Mouse (Mus musculus): Measurements from ENCODE around the gene Lrmda. TPM values are rescaled to one million over a fixed set of nuclear protein-coding genes. Genes with fewer than 3 reads are reported as not detected.

The Lrmda gene
- total RNA-seq, 2 experiments from 2014 or later, result 0.81 TPM; not detected in 1

DNA sequence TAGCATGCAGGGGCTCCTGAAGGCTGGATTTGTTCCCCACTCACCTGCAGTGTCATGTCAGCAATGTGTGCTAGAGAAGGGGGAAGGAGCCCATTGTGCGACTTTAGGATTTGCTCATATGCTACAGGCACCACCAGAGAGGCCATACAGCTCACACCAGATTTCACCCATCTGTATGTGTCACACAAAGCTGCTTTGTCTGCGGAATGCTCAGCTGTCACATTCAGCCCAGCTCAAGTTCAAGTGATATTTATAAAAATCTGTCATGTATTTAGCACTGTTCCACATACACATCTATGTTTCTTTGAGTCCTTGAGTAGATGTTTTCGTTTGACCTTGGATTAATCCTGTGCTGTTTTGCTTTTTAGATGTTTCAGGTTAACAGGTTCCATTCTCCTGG is 899.0 kb downstream of the Lrmda start:
- intact Hi-C loops (cut with DNase I), result no loop called here
- no peak for DNase-seq (ENCODE audit: low spot score in 2 of 2)

DNA sequence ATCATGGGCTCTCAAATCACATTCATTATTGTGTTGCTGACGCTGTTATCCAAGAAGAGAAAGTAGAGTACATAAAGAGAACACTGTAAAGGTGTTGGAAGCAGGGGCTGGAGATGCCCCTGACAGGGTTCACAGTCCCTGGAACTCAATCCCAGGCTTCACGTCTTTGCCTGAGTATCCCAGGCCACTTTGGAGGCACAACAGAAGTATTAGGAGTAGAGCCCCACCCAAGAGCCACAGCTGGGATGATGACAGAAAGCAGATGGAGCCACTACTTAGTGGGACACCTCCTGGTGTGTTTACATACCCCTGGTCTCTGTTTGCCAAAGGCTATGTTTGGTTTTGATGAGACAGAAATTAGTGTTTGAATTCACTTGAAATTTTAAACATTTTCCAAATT is 899.4 kb downstream of the Lrmda start:
- intact Hi-C loops (cut with DNase I), result no loop called here
- no peak for DNase-seq (ENCODE audit: low spot score in 2 of 2)

DNA sequence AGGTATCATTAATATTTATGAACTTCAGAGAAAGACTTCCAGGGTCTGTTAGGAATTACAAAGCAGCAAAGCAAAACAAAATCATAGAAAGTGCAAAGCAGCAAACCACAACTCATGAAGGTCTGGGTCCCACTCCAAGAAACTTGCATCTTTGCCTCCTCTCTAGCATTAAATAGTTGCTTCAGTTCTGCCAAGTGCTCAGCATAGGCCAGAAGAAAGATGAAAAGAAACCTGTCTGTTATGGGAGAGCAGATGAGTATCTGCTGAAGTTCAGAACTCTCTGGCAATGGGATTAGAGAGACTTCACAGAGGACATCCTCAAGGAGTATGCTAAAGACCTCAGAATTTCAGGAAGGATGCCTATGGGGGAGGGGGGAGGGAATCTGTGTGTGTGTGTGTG is 901.6 kb downstream of the Lrmda start:
- DNase-seq (ENCODE audit: low spot score in 2 of 2), result no peak
- intact Hi-C loops (cut with DNase I), result no loop called here

DNA sequence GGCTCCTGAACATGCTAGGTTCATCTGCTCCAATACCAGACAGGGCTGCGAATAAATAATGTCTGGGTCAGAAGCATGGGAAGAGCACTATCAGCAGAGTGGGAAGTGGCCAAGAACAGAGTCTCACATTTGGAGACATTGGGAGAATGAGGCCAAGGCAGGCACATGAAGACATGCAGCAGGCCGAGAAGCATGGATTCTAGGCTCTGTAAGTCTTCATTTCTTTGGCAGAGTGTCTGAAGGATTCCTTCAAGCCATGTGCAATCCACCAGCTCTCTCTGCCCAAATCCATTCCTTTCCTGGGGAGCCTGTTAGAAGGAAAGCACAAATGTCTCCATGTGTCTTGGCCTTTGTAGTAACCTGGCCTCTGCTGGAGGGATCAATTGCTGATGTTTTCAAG is 902.3 kb downstream of the Lrmda start:
- intact Hi-C loops (cut with DNase I), result no loop called here
- no peak for DNase-seq (ENCODE audit: low spot score in 2 of 2)

DNA sequence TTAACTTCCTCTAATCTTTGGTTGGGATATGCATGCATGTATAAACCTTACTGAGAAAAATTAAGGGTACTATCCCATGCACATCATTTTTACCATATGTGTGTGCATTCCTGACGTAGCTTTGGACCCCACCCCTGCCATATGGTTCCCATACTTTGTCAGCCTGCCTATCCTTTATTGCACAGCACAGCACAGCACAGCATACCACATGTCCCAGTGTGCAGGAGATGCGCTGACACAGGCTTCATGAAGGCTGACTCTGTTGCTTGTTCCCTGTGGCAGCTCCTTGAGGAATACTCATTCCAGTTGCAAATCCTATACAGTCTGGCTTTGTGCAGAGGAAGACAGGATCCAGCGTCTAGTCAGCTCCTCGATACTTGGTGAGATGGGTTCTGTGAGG is 903.1 kb downstream of the Lrmda start:
- DNase-seq (ENCODE audit: low spot score in 2 of 2), result no peak
- intact Hi-C loops (cut with DNase I), result no loop called here

DNA sequence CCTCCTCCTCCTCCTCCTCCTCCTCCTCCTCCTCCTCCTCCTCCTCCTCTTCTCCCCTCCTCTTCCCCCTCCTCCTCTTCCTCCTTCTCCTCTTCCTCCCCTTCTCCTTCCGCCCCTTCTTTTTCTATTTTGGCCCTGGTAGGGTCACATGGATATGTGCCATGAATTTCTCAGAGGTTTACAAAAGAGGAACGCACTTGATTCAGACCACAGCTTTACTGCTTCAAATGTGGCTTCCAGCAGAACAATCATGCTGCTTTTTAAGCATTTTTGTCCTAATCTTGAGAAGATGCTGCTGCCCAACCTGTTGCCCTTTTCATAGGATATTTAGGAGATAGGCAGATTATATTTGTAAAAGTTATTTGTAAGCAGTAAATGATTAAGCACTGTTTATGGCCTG is 903.7 kb downstream of the Lrmda start:
- intact Hi-C loops (cut with DNase I), result no loop called here
- DNase-seq (ENCODE audit: low spot score in 2 of 2), result no peak

DNA sequence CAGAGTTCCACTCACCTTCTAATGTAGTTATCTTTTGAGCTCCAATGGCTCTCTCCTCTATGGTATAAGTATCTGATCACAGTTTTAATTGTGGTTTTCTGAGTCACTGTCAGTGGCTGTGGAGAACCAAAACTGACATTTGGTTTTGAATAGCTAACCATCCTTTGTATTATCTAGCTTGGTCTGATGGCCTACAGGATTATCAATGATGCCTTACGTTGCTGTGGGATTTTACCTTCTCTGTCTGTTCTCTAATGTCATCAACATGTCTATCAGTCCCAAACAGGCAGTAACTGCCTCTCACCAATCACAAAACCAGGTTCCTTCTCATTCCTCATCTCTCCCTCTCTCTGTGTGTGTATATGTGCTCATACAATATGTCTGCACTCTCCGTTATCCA is 908.8 kb downstream of the Lrmda start:
- intact Hi-C loops (cut with DNase I), result no loop called here
- DNase-seq (ENCODE audit: low spot score in 2 of 2), result no peak

DNA sequence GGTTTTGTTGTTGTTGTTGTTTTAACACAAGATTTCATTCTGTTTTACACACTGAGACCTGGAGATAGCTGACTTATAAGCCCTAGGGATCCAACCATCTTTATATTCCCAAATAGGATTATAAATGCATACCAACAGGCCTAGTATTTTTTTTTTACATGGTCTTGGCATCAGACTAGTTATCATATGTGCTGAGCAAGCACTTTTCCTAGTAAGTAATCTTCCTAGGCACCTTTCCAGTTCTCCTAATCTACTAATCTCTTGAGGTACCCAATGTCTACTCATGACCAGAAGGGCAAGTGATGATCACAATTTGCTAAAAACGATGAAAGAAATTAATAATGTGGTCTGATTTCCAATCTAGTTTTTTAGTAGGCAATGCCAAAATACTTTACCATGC is 909.2 kb downstream of the Lrmda start:
- intact Hi-C loops (cut with DNase I), result no loop called here
- DNase-seq (ENCODE audit: low spot score in 2 of 2), result no peak

DNA sequence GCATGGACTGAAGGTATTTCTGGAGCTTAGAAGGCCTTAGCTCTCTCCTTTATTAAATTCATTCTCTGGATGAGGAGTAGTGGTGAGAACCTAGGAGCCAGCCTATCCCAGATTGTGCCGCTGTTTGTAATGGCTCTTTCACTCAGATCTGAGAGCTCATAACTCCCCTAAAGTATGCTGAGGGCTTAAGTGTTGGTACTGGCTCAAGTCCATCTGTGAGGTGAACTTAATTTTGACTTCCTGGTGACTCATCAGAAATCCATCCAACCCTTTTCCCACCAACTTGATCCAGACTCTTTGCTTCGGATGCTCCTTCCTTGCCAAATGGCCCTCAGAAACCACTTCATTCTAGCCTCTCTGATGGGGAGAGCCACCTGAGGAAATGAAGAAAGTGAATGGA is 910.1 kb downstream of the Lrmda start:
- DNase-seq (ENCODE audit: low spot score in 2 of 2), result no peak
- intact Hi-C loops (cut with DNase I), result no loop called here

DNA sequence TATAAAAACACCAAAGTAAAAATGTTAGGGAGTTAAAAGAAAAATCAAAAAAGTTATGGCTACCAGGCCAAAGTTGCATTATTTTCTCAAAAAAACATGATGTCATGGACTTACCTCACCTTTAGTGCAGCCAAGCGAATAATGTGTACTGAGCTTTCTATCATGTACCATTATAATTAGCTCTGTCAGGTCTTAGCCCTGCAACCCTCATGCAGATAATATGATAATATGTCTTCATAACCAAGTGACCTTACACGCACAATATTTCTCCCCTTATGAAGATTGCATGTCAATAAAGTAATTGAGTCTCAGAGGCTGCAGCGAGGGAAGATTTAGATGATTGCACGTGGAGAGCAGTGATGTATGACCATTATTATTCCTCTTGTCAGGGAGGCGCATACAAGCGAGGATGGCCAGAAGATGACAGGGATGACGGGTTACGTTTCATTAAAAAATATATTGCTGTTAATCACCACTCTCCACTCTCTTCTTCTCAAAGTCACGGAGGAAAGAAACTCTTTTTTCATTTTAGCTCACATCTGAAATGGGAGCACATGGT is 911.1 kb downstream of the Lrmda start:
- intact Hi-C loops (cut with DNase I), result no loop called here
- no peak for DNase-seq (ENCODE audit: low spot score in 2 of 2)

DNA sequence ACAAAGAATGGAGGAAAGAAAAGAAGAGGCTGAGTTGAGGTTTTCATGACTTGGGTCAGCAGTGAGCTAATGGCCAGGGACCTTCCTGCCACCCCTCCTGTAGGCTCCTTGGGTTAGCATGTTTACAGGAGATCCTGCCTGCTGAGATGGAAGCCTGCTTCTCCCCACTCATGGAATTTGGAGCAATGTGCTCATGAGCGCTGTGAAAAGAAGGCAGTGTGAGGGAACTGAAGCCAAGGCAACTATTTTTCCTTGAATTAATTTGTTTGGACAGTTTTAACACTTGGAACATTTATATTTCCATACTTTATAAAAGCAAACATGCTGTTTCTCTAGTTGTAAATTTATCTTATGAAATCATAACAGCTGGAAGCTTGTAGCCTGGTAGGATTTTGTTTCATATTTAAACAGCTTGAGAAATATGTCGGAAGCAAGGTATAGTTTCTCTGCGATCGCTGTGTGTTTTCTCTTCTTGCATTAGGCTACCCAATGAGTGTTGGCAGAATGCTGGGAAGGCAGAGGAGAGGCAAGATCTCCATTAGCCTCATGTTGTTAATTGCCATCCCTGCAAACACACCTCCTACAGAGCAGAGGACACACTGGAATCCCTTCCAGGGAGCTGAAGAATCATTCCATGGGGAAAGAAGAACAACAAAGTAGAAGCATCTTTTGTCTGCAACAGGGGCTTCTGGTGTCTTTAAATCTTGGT is 911.8 kb downstream of the Lrmda start:
- no peak for DNase-seq (ENCODE audit: low spot score in 2 of 2)
- intact Hi-C loops (cut with DNase I), result no loop called here

DNA sequence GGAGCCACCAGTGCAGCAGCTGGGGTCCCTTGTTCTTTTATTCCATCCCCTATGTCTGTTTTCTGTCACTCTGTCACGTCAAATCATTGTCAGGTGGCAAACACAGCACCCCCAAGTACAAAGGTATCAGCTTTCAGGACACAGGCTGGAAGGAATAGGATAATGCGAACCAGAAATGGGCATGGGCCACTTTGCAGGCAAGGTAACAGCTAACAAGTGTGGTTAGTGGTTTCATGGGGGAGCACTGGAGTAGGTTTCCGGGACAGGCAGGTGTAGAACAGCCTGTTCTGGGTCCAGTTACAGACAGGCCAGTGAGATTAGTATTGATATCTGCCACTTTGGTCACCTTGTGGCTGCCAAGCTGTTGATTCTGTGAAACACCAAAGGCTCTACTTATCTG is 917.2 kb downstream of the Lrmda start:
- intact Hi-C loops (cut with DNase I), result no loop called here
- no peak for DNase-seq (ENCODE audit: low spot score in 2 of 2)

DNA sequence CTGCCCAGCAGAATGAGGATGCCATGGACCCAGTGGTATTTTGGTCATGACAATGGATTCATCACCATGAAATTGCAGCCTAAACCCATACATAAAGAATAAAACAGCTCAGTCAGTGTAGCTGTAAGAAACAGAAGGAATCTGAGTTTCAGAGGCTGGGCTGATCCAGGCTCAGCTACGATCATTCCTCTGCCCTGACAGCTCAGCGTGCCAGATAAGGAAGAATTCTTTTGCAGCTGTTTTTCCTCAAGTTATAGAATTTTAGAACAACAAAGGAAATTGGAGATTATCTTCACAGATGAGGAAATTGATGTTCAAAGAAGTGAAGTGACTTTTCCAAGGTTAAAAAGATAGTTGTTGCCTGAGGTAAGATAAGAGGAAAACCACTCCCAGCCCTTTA is 921.1 kb downstream of the Lrmda start:
- intact Hi-C loops (cut with DNase I), result no loop called here
- no peak for DNase-seq (ENCODE audit: low spot score in 2 of 2)

DNA sequence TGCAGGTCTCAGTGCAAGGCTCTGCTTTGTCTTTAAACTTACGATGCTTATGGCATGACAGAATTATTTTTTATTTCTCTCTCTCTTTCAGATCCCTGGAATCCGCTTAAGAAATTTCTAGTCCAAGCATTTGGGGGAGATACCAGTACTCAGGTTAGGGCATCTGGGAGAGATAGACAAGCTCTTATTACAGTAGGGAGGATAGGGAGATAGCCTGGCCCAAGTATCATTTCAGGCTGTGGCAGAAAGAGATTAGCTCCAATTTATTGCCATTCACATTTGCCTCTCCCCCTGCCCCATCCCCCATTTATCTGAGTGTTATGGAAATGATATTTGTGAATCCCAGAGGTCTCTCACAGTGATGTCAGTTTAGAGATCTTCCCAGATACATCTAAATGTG is 923.1 kb downstream of the Lrmda start:
- intact Hi-C loops (cut with DNase I), result no loop called here
- no peak for DNase-seq (ENCODE audit: low spot score in 2 of 2)

DNA sequence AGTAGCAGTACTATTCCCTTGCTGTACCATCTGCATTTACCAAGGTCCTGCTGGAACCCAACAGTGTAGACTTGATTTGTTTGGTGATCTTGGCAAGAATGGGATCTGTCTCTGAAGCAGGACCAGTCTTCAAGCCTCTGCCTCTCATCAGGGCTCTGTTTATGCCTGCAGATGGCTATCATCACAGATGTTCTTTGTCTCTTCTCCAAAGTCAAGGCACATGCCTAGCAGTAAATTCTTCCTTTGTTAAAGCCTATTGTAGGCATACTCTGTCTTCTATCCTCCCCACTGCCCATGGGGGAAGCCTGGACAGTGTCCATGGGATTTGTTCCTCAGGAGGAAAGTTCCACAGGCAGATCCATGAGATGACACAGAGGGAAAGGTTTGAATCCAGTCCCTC is 930.0 kb downstream of the Lrmda start:
- intact Hi-C loops (cut with DNase I), result no loop called here
- no peak for DNase-seq (ENCODE audit: low spot score in 2 of 2)

DNA sequence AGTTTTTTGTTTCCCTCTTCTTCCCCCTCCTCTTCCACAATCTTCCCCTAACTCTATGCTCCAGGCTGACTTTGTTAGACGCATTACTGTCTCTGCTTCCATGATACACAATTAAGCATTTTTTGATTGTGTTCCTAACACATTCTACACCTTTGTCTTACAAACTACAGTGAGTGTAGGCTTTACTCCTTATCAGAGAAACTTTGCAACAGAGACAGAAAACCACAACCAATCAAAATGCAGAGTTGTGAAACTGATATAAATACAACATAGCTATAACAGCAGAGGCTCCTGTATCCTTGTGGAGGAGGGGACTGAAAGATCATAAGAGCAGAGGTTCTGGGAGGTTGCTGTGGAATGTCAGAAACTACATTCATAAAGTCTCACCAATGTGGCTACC is 933.5 kb downstream of the Lrmda start:
- intact Hi-C loops (cut with DNase I), result no loop called here

DNA sequence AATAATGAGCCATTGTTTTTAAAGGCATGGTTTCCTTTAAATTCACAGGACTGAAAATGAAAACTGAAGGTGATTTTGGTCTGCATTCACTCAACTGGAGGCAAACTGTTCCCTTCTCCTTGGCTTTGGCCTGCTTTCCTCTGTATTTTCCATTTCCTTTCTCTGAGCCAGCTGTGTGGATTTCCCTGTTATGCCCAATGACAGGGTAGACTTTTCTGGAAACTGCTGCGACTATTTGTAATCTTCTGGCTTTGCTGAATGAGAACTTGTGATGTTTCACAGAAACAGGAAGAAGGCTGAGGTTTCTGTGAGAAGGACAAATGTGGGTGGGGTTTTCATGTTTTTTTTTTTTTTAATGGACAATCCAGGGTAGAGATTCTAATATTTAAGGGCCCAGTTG is 940.7 kb downstream of the Lrmda start:
- no peak for DNase-seq (ENCODE audit: low spot score in 2 of 2)
- intact Hi-C loops (cut with DNase I), result no loop called here

More for the DNA sequence above, 933.5 kb downstream of the Lrmda start:
- no peak for DNase-seq (ENCODE audit: low spot score in 2 of 2)

DNA sequence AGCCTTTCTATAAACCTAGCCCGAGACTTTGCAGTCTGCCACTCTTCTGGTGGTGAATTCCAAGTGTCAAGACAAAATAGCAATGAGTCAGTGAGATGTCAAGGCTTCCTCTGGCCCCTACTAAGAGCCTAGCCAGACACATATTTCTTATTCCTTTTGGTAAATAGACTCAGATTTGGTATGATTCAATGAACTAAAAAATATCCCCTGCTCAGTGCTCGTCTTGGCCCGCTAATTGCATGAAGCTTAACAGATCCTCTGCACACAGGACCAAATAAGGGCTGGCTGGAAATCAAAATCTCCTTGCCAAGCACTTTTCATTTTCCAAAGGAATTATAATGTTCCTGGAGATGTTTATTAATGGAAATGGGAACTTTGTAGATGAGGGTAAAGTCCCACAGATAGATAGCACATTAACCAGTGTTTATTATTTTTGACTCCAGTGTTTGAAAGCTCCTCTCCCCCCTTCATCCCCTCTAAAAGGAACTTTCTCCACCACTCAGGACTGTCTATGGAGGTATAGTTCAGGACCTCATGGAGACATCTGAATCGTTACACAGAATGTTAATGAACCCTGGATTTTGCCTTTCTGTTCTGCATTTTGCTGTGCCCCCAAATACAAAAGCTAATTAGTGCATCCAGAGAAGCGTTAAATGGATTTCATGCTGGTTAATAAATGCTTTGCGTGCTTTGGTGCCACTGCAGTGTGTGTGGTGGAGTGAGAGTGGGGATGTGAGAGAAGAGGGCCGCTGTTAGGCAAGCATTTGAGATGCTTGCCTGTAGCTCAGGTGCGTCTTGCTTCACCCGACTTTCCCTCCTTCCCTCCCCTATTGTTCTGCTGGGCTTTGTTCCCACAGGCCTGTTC is 945.5 kb downstream of the Lrmda start:
- no peak for DNase-seq (ENCODE audit: low spot score in 2 of 2)
- intact Hi-C loops (cut with DNase I), result no loop called here

DNA sequence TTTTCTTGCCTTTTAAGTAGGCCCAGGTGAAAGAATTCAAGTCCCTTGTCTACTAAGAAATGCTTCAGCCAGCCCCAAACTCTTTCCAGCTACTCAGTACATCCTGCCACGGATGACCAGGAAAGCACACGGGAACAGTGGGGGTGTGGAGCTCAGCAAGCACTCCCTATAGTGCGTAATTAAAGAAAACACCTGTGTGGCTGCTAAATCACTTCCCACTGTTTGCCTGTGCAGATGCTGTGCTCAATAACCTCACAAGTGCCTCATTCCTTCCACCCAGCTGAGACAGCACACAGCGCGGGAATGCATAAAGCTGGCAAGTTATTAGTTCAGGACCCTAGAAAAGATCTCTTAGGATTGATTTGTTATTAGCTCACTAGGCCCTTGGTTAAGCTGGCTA is 949.2 kb downstream of the Lrmda start:
- intact Hi-C loops (cut with DNase I), result no loop called here
- no peak for DNase-seq (ENCODE audit: low spot score in 2 of 2)

DNA sequence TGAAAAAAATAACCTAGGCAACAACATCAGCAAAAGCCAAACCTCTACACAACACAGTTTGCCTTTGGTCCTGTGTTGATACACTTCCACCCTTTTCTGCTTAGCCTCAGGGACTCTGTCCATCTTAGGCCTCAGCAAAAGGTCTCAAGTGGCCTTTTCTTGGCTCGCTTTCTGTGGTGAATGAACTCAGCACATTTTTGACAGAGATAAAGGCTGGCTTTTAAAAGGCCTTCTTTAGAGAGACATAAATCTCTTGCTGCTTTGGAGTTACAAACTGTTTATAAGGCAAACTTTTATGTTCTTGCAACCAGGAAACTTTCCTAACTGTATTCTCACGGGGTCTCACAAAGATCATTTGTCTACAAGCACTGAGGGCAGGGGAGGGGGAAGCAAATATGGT is 967.2 kb downstream of the Lrmda start:
- intact Hi-C loops (cut with DNase I), result no loop called here
- no peak for DNase-seq (ENCODE audit: low spot score in 2 of 2)

DNA sequence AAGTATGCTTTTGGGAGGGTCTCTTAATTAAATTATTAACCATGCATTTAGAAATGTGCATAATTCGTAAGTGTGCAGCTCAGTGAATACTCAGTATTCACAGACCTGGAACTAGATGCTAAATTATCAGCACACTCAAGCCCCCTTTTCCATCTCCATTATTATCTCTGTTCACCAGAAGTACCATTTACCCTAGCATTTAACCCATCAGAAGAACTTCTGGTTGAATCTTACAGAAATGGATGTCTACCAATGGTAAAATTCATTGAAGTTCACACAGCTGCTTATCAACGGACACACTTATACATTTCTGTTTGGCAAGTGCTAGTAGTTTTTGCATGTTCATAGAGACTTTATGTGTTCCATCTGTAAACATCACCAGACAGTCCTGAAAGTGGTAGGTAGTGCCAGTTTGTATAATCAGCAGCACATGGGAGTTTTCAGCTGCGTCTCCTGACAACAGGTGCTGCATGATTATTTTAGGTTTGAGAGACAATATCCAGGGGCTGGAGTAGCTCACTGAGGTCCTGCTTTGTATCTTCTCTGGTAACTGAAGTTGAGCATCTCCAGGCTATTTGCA is 968.7 kb downstream of the Lrmda start:
- intact Hi-C loops (cut with DNase I), result no loop called here
- DNase-seq (ENCODE audit: low spot score in 2 of 2), result no peak

All from left cerebral cortex, postnatal 36 days (tissue).